Mouse (Mus musculus) right cerebral cortex, postnatal 4 days (tissue): ENCODE data around the gene Nrde2.

Experiments used
- DNase-seq: peaks from one replicate; pipeline ENCODE4 v3.0.0-alpha.2; 2022

The Nrde2 gene

DNA sequence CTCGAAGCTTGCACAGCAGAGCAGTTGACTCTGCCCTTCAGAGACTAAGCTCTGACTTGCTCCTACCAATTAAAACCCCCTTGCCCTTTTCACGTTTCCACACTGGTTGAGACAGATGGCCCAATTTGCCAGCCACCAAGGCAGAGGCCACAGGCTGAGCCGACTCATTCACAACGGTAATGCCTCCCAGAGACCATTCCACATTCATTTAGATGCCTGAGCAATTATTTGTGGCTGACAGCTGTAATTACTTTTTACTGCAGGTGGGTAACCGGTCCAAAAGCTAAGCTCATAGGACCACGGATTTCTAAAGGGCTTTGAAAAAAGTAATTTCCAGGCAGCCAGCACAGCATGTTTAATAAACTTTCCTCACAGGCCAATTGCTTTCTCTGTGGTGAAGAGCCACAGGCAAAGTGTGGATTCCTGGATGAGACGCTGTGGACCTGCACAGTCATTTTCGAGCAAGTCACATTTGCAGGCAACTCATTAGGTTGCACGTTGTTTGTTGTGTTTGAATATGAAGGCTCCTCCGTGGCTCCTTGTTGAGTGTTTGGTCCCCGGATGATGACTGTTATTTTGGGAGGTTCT is 17.1 kb upstream of the Nrde2 start:
- DNase-seq: no peak

DNA sequence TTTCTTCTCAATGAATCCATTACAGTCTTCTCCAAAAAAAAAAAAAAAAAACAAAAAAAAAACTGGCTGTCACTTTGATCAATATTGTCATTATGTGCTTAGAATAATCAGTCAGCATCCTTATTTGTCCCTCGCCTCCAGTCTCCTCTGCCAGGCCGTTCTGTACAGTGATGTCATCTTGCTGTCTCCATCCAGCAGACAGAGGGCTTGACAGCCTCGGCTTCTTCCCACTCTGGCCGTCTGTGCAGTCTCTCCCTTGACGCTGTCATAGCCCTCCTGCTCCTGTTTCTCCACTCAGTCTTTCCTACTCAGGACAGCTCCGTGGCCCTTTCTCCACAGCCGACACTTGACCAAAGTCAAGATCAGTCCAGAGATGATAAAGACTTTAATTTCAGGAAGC is 13.0 kb upstream of the Nrde2 start:
- no peak for DNase-seq

GRCm38 (mm10) chr12:100167931-100168871 is 8.7 kb upstream of the Nrde2 start:
- DNase-seq: peak; percentile 29

GRCm38 (mm10) chr12:100167502-100167901 is 8.0 kb upstream of the Nrde2 start:
- no peak for DNase-seq

DNA sequence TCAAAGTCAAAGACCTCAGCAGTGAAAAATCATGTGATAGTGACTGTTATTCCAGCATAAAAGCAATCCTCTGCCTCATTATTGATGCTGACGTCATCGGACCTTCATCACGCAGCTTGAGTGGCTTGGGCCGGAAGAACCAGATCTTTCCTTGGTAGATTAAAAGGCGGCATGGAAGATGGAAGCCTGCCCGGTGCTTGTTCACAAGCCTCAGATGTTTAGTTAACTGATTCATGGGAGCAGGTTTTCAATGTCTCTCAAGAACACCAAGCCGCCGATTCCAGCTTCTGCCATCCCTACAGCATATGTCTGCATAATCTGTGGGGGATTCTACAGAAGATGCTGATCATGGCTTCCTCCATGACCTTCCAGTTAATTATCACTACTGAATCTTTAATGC is 7.5 kb upstream of the Nrde2 start:
- DNase-seq: peak; percentile 56

DNA sequence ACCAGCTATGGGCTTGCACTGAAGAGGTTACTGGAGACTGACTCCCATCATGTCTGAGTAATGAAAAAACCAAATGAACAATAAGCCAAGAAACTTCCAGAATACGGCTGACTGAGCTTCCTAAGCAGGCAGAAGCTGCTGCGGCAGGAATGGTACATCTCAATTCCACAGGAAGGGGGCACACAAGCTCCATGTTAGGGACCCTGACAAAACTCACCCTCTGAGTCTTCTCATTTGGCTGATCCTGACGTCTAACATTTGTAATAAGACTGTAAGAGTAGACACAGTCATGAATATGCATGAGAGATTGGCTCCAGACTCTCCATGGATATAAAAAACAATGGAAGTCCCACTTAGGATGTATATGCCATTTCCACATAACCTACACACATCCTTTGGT is 6.7 kb upstream of the Nrde2 start:
- peak; percentile 66 for DNase-seq

DNA sequence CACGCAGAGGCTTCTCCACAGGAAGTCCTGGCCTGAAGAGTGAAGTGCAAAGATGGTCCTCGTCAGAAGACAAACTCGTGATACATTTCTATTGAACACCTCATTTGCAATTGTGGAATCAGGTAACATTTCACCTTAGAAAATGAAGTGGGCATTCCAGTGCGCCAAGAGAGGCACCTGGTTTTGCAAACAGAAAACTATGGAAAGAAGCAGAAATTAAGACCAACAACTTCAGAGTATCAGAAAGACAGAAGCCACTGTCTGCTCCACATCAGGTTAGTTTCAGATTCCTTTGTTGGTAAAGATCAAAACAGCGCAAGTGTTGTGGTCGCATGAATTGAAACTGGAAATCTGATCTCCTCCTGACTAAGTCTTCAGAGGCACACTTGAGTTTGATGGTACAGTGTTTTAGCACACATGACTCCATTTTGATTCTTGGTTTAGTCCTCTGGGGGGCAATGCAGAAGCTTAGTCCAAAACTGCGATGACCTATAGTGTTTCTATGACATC is 5.6 kb upstream of the Nrde2 start:
- no peak for DNase-seq

DNA sequence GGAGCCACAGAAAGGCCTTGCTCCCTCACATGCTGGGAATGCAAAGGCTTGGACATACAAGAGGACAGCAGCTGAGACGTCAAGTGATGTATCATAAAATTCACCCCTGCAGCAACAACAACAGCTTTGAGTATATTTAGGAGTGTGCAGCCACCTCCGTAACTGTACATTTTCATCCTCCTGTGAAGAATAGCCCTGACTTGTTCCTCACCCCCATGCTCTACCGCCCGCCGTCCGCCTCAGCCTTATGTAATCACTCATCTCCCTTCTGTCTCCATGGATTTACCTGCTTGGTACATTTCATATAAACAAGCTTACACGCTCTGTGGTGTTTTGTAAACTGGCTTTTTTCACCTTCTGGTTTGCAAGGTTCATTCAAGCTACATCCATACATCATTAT is 7.0 kb downstream of the Nrde2 start:
- no peak for DNase-seq

- DNase-seq: no peak
Measured at GRCm38 (mm10) chr12:100144269-100144668, 15.2 kb downstream of the Nrde2 start.

GRCm38 (mm10) chr12:100143737-100144136 is 15.7 kb downstream of the Nrde2 start:
- no peak for DNase-seq

DNA sequence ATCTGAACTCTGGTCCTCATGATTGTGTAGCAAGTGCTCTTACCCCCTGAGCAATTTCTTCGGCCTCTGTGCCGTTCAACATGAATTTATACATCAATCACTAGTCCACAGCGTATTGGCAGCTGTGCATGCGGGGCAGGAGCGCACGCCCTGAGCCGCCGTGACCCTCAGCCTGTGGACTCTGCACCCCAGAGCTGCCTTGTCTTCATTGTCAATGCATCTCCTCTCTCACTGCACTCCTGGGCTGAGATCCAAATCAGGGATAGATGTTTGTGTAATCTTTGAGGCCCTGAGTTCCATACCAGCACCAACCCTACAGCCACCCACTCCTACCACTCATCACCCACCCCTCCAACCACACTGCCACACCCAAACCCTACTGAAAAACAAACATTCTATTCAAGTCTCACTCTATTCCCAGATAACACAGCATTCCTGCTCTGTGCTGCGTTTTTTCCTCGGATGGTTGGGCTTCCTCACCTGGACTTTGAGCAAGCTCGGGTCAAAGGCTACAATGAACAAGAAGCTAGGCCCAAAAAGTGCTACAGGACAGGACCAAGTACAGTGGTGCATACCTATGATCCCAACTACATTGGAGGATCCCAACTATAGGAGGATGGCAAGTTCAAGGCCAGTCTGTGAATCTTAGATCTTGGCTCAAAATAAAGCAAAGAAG is 16.5 kb downstream of the Nrde2 start:
- DNase-seq: no peak

DNA sequence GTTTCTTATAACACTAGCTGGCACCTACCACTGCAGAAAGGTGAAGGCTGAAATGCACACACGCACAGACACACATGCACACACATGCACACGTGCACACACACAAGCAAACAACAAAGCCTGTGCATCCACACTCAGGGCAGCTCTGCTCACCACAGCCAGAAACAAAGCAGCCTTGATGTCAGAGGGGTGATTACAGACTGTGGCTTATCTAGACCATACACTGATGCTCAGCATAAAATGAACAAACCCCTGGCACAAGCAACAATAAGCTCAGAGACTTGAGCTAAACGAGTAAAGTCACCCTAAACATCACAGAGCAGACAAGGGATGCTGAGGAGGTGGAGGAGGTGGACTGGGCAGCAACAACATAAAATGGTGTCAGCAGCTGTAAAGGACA is 24.3 kb downstream of the Nrde2 start:
- no peak for DNase-seq

DNA sequence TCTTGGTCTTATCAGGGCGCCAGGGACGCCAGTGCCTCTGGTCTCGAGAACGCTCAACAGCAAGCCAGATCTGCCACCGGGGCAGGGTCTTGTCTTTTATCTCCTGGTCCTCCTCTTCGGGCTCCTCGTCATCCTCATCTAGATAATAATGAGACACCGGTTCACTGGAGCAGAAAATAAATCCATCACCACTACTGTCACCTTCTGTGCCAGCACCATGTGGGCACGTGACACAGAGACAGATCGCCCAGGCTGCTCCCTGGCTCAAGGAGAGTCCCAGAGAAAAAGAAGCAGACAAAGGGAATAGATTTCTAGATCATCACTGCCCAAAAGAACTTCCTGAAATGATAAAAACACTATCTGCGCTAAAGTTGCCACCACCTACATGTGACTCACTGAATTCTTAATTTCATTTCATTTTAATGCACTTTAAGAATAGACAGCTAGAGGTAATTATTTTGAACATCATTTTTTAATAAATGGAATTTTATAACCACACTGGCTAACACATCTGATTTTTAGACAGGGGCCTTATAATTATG is 25.0 kb downstream of the Nrde2 start:
- DNase-seq: no peak

- DNase-seq: peak; percentile 80
Measured at GRCm38 (mm10) chr12:100131655-100132054, 27.8 kb downstream of the Nrde2 start.

DNA sequence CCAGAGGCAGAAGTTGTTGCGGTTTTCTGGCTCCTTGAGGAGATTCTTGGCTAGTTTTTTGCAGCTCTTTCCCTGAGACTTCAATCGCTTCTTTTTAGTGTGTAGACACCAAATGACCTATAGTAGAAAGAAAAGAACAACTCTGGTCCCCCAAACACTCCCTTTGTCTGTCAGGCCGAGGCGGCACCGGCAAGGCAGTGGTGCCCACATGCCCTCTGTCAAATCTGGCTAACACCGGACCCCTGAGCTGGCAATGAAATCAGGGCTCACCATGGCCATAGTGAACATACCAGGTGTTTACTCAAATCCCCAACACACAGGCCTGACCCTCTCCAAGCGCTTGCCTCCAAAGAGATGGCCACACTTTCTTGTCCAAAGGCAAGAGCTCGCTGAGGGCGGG is 28.3 kb downstream of the Nrde2 start:
- no peak for DNase-seq

- DNase-seq: no peak
Measured at GRCm38 (mm10) chr12:100128961-100129360, 30.5 kb downstream of the Nrde2 start.

GRCm38 (mm10) chr12:100128522-100128921 is 30.9 kb downstream of the Nrde2 start:
- no peak for DNase-seq

DNA sequence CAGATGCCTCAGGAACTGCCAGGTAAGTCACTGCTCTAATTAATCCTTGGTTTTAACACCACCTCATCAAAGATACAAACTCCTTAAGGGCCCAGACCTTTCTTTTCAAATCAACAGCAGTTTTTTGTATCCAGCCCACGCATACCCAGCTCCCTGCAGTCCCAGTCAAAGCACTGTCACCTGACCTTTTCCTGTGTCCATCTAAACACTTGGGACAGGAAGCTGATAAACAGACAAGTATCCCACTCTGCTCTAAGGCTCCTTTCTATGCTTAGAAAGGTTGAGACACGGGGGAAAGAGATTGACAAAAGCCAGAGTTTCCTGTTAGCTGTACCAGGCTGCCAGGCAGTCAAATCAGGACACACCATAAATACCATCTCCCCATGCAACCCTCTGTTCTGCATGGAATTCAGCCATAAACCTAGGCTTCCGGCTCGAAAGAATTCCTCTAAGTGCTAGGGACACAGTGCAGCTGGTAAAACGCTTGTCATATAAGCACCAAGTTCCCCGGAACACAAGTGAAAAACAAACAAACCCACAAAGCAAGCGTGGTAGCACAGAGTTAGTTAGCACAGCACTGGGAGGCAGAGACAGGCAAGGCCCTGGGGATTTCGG is 31.5 kb downstream of the Nrde2 start:
- DNase-seq: no peak

DNA sequence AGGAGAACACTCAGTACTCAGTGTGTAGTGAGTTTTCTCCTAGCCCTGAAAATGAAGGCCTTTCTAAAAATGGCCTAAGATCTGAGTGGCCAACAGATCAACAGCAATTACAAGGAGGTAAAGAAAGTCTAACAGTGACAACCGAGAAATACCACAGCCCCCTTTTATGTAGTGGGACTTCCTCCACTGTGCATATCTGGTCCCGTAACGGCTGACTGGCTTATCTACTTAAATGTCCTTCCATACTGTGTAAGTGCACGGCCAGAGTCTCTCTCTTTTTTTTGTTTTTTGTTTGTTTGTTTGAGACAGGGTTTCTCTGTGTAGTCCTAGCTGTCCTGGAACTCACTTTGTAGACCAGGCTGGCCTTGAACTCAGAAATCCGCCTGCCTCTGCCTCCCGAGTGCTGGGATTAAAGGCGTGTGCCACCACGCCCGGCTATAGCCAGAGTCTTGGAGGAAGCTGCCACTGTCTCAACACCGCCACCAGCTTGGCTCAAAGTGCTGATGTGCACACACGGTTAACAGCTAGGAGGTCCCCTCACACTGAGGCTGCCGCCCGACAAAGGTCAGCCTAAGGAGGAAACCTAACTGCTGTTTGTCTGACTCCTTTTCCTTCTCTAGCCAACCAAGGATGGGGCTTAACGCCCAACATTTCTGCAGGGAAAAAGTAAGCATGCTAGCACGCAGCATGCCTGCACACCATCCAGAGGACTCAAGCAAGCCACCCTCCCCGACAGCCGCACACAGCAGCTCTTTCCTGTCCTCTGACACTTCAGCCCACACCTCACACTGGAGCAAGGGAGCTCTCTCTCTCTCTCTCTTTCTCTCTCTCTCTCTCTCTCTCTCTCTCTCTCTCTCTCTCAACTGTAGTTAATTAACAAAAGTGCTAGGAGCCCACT is 32.2 kb downstream of the Nrde2 start:
- DNase-seq: no peak

- DNase-seq: no peak
Measured at GRCm38 (mm10) chr12:100124913-100125798, 34.3 kb downstream of the Nrde2 start.

DNA sequence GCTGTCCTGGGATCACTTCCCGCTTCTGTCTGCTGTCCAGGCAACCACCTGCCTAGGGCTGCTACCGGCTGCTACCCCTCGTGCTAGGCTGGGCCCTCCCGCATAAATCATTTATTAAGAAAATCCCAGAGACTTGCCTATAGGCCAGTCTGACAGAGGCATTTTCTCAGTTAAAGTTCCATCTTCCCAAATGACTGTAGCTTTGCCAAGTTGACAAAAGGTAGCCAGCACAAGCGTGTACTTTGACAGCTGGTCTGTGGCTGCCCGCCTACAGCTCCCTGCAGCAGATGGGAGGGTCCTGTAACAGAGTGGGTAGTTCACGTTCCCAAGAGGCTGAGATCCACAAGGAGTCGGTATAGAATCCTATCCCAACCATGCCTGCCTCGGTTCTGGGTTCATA is 36.0 kb downstream of the Nrde2 start:
- DNase-seq: no peak
